Mouse (Mus musculus): ENCODE measurements around the gene Gm5483. TPM values are rescaled to one million over a fixed set of nuclear protein-coding genes. Genes with fewer than 3 reads are reported as not detected.
"Not testable (repeated sequence)": the region's sequence is repeated elsewhere in the genome, so short reads cannot be mapped to it uniquely, and the experiment has no call there.

The Gm5483 gene
- polyA plus RNA-seq (2012; rRNA removed), result 1.7 and 3.5 TPM in 2 replicates
- 0.58 and 5.1 TPM in 2 replicates for polyA plus RNA-seq (2014; fragmentation: Nextera tagmentation; extraction: Ambion mirVana)

DNA sequence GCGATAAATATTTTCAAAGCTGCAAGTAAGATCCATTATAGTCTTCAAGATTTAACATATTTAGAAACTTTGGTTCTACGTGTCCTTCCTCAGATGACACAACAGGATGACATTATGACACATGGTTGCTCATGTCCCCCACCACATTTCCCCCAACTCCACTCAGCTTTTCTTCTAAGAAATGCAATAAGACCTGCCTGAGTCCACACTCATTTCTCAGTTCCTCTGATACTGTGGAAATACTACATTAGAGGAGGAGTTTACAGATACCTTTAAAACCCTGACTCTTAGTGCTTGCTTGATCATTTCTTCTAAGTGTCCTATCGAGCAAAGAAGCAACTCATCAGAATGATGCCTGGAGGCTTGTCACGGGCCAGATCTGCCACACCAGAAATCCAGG is at the start of gene Gm5483:
TSS of gene Gm5483 (plus strand) at position 301 of the 400 bp plus-strand sequence.
- H3K27ac ChIP-seq (replicated peaks; ENCODE audit: low read depth, low read length); H3K27me3 ChIP-seq (ENCODE audit: control insufficient read depth, insufficient read depth, low read length); ATAC-seq (ENCODE audit: low FRiP score, low read depth); H3K4me2 ChIP-seq (replicated peaks; ENCODE audit: low read depth, low read length, severe bottlenecking); DNase-seq (ENCODE audit: low spot score); H3K4me1 ChIP-seq (ENCODE audit: control insufficient read depth, insufficient read depth, low read length); H3K4me3 ChIP-seq (replicated peaks; ENCODE audit: low read length); H3K9ac ChIP-seq (ENCODE audit: low read depth, low read length, severe bottlenecking); H3K9me3 ChIP-seq (ENCODE audit: control insufficient read depth, low read length); H3K36me3 ChIP-seq (ENCODE audit: control insufficient read depth, insufficient read depth, low read length): not testable (repeated sequence)
- WGBS, result 81% methylated on average over 4 of the region's 4 CpGs

DNA sequence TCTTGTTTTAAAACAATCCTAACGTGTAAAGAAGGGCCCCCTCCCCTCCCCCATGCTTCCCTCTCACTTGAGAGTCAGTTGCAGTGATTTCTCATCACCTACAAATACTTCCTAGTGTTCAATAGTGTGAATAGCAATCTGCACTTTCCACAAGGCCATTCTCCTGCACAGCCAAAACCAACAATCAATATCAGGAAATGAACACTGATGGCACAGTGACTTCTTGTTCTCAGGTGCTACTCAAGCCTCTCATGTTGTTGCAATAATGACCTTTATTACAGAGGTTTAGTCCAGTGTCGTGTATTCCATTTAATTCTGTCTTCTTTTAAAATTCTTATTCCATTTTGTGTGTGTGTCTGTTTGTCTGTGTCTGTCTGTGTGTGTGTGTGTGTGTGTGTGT is 45.8 kb upstream of the Gm5483 start:
- H3K4me3 ChIP-seq (replicated peaks; ENCODE audit: low read length), result no peak overlapping the region
- H3K9ac ChIP-seq (ENCODE audit: low read depth, low read length, severe bottlenecking), result no peak overlapping the region
- no peaks in the 10 kb centered on the region for H3K27me3 ChIP-seq (ENCODE audit: control insufficient read depth, insufficient read depth, low read length)
- H3K4me2 ChIP-seq (replicated peaks; ENCODE audit: low read depth, low read length, severe bottlenecking), result no peak overlapping the region
- 73% methylated on average over 2 of the region's 2 CpGs for WGBS
- no peaks in the 10 kb centered on the region for H3K9me3 ChIP-seq (ENCODE audit: control insufficient read depth, low read length)
- no peak for TF ChIP-seq POLR2A (IDR thresholded peaks at IDR 0.05; ENCODE audit: borderline replicate concordance, extremely low read depth, insufficient read depth, insufficient read length)
- H3K4me1 ChIP-seq (ENCODE audit: control insufficient read depth, insufficient read depth, low read length), result no peaks in the 10 kb centered on the region
- ATAC-seq (ENCODE audit: low FRiP score, low read depth) (no peak), DNase-seq (ENCODE audit: low spot score) (no peak)
- H3K27ac ChIP-seq (replicated peaks; ENCODE audit: low read depth, low read length), result no peak overlapping the region
- no peaks in the 10 kb centered on the region for H3K36me3 ChIP-seq (ENCODE audit: control insufficient read depth, insufficient read depth, low read length)

DNA sequence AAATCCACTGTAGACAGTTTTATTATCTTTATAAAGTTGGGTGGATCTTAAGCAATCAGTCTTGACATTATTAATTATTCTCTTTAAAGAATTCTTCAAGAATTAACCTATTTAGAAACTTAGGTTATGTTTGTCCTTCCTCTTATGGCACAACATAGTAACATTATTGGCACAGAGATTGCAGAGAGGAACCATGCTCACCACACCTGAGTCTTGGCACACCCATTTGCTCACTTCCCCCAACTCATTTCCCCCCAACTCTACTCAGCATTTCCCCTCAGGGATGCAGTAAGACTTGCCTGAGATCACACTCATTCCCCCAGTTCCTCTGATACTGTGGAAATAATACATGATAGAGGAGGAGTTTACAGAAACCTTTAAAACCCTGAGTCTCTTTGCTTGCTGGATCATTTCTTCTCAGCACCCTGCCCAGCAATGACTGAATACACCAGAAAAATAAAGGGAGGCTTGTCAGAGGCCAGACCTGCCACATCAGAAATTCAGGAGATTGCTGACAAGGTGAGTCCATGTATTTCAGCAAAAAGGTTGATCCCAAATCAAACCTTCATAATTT is 27.5 kb upstream of the Gm5483 start, which contains the start of gene Stfa2l1:
TSS of gene Stfa2l1 (plus strand) at position 410 of the 574 bp plus-strand sequence.
- no peaks in the 10 kb centered on the region for H3K27me3 ChIP-seq (ENCODE audit: control insufficient read depth, insufficient read depth, low read length)
- no peaks in the 10 kb centered on the region for H3K36me3 ChIP-seq (ENCODE audit: control insufficient read depth, insufficient read depth, low read length)
- no peaks in the 10 kb centered on the region for H3K9me3 ChIP-seq (ENCODE audit: control insufficient read depth, low read length)
- no peak within 1 kb of the TSS for H3K9ac ChIP-seq (ENCODE audit: low read depth, low read length, severe bottlenecking)
- TF ChIP-seq POLR2A (IDR thresholded peaks at IDR 0.05; ENCODE audit: borderline replicate concordance, extremely low read depth, insufficient read depth, insufficient read length), result no peak
- no peak within 1 kb of the TSS for H3K27ac ChIP-seq (replicated peaks; ENCODE audit: low read depth, low read length)
- no peak within 1 kb of the TSS for H3K4me2 ChIP-seq (replicated peaks; ENCODE audit: low read depth, low read length, severe bottlenecking)
- DNase-seq (ENCODE audit: low spot score) (no peak), ATAC-seq (ENCODE audit: low FRiP score, low read depth) (no peak)
- H3K4me3 ChIP-seq (replicated peaks; ENCODE audit: low read length), result no peak within 1 kb of the TSS
- H3K4me1 ChIP-seq (ENCODE audit: control insufficient read depth, insufficient read depth, low read length), result no peaks in the 10 kb centered on the region

DNA sequence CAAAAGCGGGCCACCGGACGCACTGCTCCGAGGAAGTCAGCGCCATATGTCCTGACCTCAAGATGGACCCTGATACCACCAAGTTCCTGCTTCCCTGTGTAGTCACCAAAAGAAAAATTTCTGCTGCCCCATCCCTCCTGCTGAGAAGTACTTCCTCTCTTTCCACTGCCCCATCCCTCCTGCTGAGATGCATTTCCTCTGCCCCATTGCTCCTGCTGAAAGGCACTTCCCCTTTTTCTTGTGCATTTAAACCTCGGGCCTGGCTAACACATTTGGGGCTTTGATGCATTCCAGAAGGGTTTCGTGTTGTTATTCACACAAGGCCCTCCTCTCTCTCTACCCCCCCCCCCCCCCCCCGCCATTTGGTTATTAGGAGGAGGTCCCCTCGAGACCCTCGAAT is 16.2 kb upstream of the Gm5483 start:
- not testable (repeated sequence) for H3K9me3 ChIP-seq (ENCODE audit: control insufficient read depth, low read length); DNase-seq (ENCODE audit: low spot score); H3K4me3 ChIP-seq (replicated peaks; ENCODE audit: low read length); H3K9ac ChIP-seq (ENCODE audit: low read depth, low read length, severe bottlenecking); H3K27me3 ChIP-seq (ENCODE audit: control insufficient read depth, insufficient read depth, low read length); ATAC-seq (ENCODE audit: low FRiP score, low read depth); H3K4me2 ChIP-seq (replicated peaks; ENCODE audit: low read depth, low read length, severe bottlenecking); H3K4me1 ChIP-seq (ENCODE audit: control insufficient read depth, insufficient read depth, low read length); H3K36me3 ChIP-seq (ENCODE audit: control insufficient read depth, insufficient read depth, low read length); H3K27ac ChIP-seq (replicated peaks; ENCODE audit: low read depth, low read length)
- 84% methylated on average over 9 of the region's 10 CpGs for WGBS

DNA sequence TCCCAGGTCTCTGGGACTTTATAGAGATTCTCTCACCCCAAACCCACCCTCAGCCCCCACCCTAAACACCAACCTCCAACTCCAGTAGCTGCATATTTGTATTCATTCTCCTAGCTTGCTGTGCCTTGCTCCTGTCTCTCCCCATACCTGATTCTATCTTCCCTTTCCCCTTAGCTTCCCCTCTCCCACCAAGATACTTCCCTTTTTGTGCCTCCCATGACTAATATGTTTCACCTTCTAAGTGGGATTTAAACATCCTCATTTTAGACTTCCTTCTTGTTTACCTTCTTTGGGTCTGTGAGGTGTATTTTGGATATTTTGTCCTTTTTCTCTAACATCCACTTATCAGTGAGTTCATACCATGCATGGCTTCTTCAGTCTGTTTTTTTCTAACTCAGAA is 7.9 kb upstream of the Gm5483 start:
- no peaks in the 10 kb centered on the region for H3K36me3 ChIP-seq (ENCODE audit: control insufficient read depth, insufficient read depth, low read length)
- no peaks in the 10 kb centered on the region for H3K27me3 ChIP-seq (ENCODE audit: control insufficient read depth, insufficient read depth, low read length)

DNA sequence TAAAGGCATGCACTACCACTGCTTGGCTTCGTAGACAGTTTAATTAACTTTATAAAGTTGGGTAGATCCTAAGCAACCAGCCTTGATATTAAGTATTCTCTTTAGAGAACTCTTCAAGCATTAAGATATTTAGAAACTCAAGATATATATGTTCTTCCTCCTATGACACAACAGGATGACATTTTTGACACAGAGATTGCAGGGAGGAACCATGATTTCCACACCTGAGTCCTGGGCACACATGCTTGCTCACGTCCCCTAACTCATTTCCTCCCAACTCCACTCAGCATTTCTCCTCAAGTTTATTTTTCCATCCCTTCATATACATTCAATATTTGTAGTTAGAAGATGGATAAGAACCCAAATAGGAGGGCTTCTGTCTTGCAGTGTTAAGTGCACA is 4.1 kb upstream of the Gm5483 start:
- H3K27ac ChIP-seq (replicated peaks; ENCODE audit: low read depth, low read length), result no peak overlapping the region
- DNase-seq (ENCODE audit: low spot score) (no peak), ATAC-seq (ENCODE audit: low FRiP score, low read depth) (no peak)
- H3K9ac ChIP-seq (ENCODE audit: low read depth, low read length, severe bottlenecking), result no peak overlapping the region
- WGBS, result 87% methylated on average over 2 of the region's 2 CpGs
- no peak overlapping the region for H3K4me3 ChIP-seq (replicated peaks; ENCODE audit: low read length)
- no peaks in the 10 kb centered on the region for H3K9me3 ChIP-seq (ENCODE audit: control insufficient read depth, low read length)
- H3K4me1 ChIP-seq (ENCODE audit: control insufficient read depth, insufficient read depth, low read length), result no peaks in the 10 kb centered on the region
- H3K36me3 ChIP-seq (ENCODE audit: control insufficient read depth, insufficient read depth, low read length), result no peaks in the 10 kb centered on the region
- H3K4me2 ChIP-seq (replicated peaks; ENCODE audit: low read depth, low read length, severe bottlenecking), result no peak overlapping the region
- no peaks in the 10 kb centered on the region for H3K27me3 ChIP-seq (ENCODE audit: control insufficient read depth, insufficient read depth, low read length)
- no peak for TF ChIP-seq POLR2A (IDR thresholded peaks at IDR 0.05; ENCODE audit: borderline replicate concordance, extremely low read depth, insufficient read depth, insufficient read length)

More for the DNA sequence above, 7.9 kb upstream of the Gm5483 start:
- Histone ChIP-seq H3K9me3 (ENCODE audit: control insufficient read depth, low read length) (no peaks in the 10 kb centered on the region), H3K4me3 (replicated peaks; ENCODE audit: low read length) (no peak overlapping the region), H3K4me1 (ENCODE audit: control insufficient read depth, insufficient read depth, low read length) (no peaks in the 10 kb centered on the region), H3K9ac (ENCODE audit: low read depth, low read length, severe bottlenecking) (no peak overlapping the region), H3K27ac (replicated peaks; ENCODE audit: low read depth, low read length) (no peak overlapping the region), H3K4me2 (replicated peaks; ENCODE audit: low read depth, low read length, severe bottlenecking) (no peak overlapping the region)
- no peak for TF ChIP-seq POLR2A (IDR thresholded peaks at IDR 0.05; ENCODE audit: borderline replicate concordance, extremely low read depth, insufficient read depth, insufficient read length)
- DNase-seq (ENCODE audit: low spot score), result no peak
- no peak for ATAC-seq (ENCODE audit: low FRiP score, low read depth)
